14 mouse cellular contexts compared by ENCODE assay signal in genomic region chr11:26586367-26587183, GRCm38 (mm10). TPM values are rescaled to one million over a fixed set of nuclear protein-coding genes. Genes with fewer than 3 reads are reported as not detected.
DNase-seq lines count a peak whose midpoint lies in the region; ATAC-seq lines count a peak whose summit lies in the region.
"Had no signal": no experiment of that assay in that cellular context is flagged by ENCODE, and none has a peak within 500 bp of the region (broad histone marks: within the 10 kb centered on the region; RNA-seq: fewer than 3 reads in every experiment).

No protein-coding gene starts in this region.

- no peak overlapping the region for H3K9ac ChIP-seq in heart, embryonic 16.5 days (ENCODE audit: low read length)
- no peak overlapping the region for H3K9ac ChIP-seq in liver, embryonic 13.5 days
- H3K9ac ChIP-seq: neural tube, embryonic 12.5 days had no signal

- no peak overlapping the region for H3K4me3 ChIP-seq in heart, embryonic 16.5 days (ENCODE audit: low read length)
- no peak overlapping the region for H3K4me3 ChIP-seq in liver, embryonic 13.5 days (replicated peaks)
- H3K4me3 ChIP-seq: heart, adult 2 months; neural tube, embryonic 12.5 days had no signal

- peaks cover 8% of the 10 kb centered on the region; the same call in 1 of the 2 replicates for H3K4me1 ChIP-seq in heart, embryonic 16.5 days (ENCODE audit: control insufficient read depth, insufficient read depth, low read length)
- peaks cover 12% of the 10 kb centered on the region; the same call in 1 of the 2 replicates for H3K4me1 ChIP-seq in liver, embryonic 13.5 days (replicated peaks)
- H3K4me1 ChIP-seq: neural tube, embryonic 12.5 days had no signal

- peak overlapping the region; percentile 10; the same call in 1 of the 2 replicates for H3K4me2 ChIP-seq in heart, embryonic 16.5 days (ENCODE audit: low read depth, low read length)
- H3K4me2 ChIP-seq in liver, embryonic 13.5 days, result no peak overlapping the region
- H3K4me2 ChIP-seq: neural tube, embryonic 12.5 days had no signal

- no peak for ATAC-seq in heart, embryonic 16.5 days (replicated peaks; ENCODE audit: extremely low read depth, insufficient read depth, low FRiP score)
- ATAC-seq in CD4-positive, CD25-positive, alpha-beta regulatory T cell, adult 4 months, result peak; percentile 41
- ATAC-seq in liver, embryonic 13.5 days (ENCODE audit: low read depth), result 0 out of 2 replicates have a peak, but pooled peaks have one; percentile 15

- H3K27ac ChIP-seq in heart, embryonic 16.5 days (ENCODE audit: low read length), result peak overlapping the region; percentile 36; the same call in 1 of the 2 replicates
- H3K27ac ChIP-seq in liver, embryonic 13.5 days, result peak overlapping the region; percentile 41; the same call in 1 of the 2 replicates
- H3K27ac ChIP-seq: heart, adult 2 months; neural tube, embryonic 12.5 days had no signal

- no peaks in the 10 kb centered on the region for H3K9me3 ChIP-seq in heart, embryonic 16.5 days (replicated peaks; ENCODE audit: control insufficient read depth, low read length)
- no peaks in the 10 kb centered on the region for H3K9me3 ChIP-seq in liver, embryonic 13.5 days (replicated peaks)
- H3K9me3 ChIP-seq: neural tube, embryonic 12.5 days had no signal

- no peaks in the 10 kb centered on the region for H3K27me3 ChIP-seq in heart, embryonic 16.5 days (ENCODE audit: control insufficient read depth, insufficient read depth, low read length)
- H3K27me3 ChIP-seq in liver, embryonic 13.5 days, result no peaks in the 10 kb centered on the region
- H3K27me3 ChIP-seq: neural tube, embryonic 12.5 days had no signal

- WGBS in heart, embryonic 16.5 days, result 59% methylated on average over 6 of the region's 6 CpGs
- WGBS in liver, embryonic 13.5 days (ENCODE audit: insufficient replicate concordance), result 78% methylated on average over 6 of the region's 6 CpGs

- no peak for DNase-seq in heart, adult 8-10 months (ENCODE audit: low spot score)
- peak; percentile 93 to 95 for DNase-seq in cerebellum, postnatal 14 days
- DNase-seq in liver, embryonic 13.5 days, result no peak
- DNase-seq in lung, postnatal 25 days (ENCODE audit: low spot score), result no peak
- DNase-seq in testis, postnatal 10 days (ENCODE audit: low spot score), result no peak
- no peak for DNase-seq in kidney, postnatal 14 days
- DNase-seq: thymus, postnatal 14 days had no signal

- H3K36me3 ChIP-seq in heart, embryonic 16.5 days (ENCODE audit: control insufficient read depth, insufficient read depth), result 0 out of 2 replicates have a peak, but pooled peaks cover 2% of the 10 kb centered on the region
- H3K36me3 ChIP-seq in liver, embryonic 13.5 days, result peaks cover 29% of the 10 kb centered on the region
- H3K36me3 ChIP-seq: neural tube, embryonic 12.5 days had no signal

RNA-seq across cellular contexts. Expression of gene Gm6899, which starts 6.5 kb away (rescaled TPM):
- polyA plus RNA-seq in heart, embryonic 16.5 days (2015; fragmentation: Nextera tagmentation; extraction: Ambion mirVana), result not detected in 2 replicates
- not detected for total RNA-seq in heart, adult 8-10 months (2022)
- polyA plus RNA-seq in CD4-positive, CD25-positive, alpha-beta regulatory T cell, adult 4 months (2017; shearing (Covaris generic)), result not detected
- polyA plus RNA-seq in liver, embryonic 13.5 days (2015; fragmentation: Nextera tagmentation; extraction: Ambion mirVana), result 0.28 and 0.38 TPM in 2 replicates
- total RNA-seq: ES-E14; heart, adult 2 months had no signal
- polyA plus RNA-seq: cortical plate, adult 2 months; heart, adult 2 months; limb, embryonic 11.5 days; neural tube, embryonic 12.5 days had no signal

RNA-seq across cellular contexts. Expression of gene Vrk2, which starts 7.2 kb away (rescaled TPM):
- 14.5 and 17.6 TPM in 2 replicates for polyA plus RNA-seq in heart, embryonic 16.5 days (2015; fragmentation: Nextera tagmentation; extraction: Ambion mirVana)
- total RNA-seq in heart, adult 8-10 months (2022), result 1 to 10 TPM; 4.6 to 8.0 (median 5.7) TPM
- polyA plus RNA-seq in CD4-positive, CD25-positive, alpha-beta regulatory T cell, adult 4 months (2017; shearing (Covaris generic)), result 10 to 100 TPM; 48.1 to 52.4 TPM
- polyA plus RNA-seq in liver, embryonic 13.5 days (2015; fragmentation: Nextera tagmentation; extraction: Ambion mirVana), result 27.5 and 32.8 TPM in 2 replicates

Comparison
In these comparisons a context has a peak if more than half of its experiments do, and no peak if none do; other contexts are left out.
1. DNase-seq: peak in cerebellum, postnatal 14 days (2 of 2); none in heart, adult 8-10 months (single experiment), liver, embryonic 13.5 days (single experiment), lung, postnatal 25 days (single experiment), testis, postnatal 10 days (single experiment) and kidney, postnatal 14 days (single experiment).